Mouse (Mus musculus): Measurements from ENCODE around the gene Khnyn.

Khnyn gene

GRCm38 (mm10) chr14:55873242-55873713 is 11.5 kb upstream of the Khnyn start:
- no peak for DNase-seq (ENCODE audit: low spot score)

DNA sequence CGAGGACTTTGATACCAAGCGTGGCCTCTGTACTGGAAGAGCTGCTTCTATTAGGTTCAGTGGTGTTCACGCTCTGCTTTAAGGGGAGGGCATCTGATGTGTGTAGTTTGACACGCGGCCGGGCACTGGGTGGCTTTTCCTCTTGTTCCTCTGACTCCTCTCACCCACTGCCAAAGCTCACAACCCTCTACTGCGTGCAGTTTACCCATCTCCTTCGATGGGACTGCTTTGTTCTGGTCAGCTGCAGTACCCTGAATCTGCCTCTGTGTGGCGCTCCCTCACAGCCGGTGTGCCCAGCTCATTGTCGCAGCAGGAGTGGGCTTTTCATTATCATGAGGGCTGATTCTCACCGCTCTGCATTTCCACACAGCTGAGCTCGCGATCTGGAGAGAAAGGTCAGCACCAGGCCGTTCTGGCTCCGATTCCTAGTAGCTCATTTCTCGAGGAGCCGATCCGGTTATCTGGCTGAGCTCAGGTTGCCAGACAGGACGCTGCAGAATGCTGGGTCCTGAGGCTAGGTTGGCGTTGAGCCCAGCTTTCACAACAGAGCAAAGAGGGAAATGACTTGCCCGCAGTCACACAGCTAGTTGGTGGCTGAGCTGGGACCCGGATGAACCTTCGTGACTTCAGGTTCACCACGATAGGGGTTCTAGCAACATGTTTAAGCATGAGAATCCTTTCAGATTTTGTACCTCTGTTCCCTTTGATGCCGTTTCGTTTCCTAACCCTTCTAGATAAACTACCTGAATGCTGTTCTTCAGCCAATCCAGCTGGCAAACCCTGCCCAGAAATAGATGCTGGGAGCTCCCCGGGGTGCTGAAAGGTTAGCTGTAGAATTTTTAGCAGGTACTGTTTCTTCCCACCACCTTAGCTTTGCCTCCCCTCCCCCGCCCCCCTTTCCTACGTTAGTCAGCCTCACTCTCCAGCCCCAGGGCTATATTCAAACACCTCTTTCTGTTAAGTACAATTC is 10.7 kb upstream of the Khnyn start:
- peak; percentile 55 for DNase-seq (ENCODE audit: low spot score)

- no peak for DNase-seq (ENCODE audit: low spot score)
Measured at GRCm38 (mm10) chr14:55877469-55878315, 7.1 kb upstream of the Khnyn start.

GRCm38 (mm10) chr14:55878316-55878940 is 6.3 kb upstream of the Khnyn start:
- no peak for DNase-seq (ENCODE audit: low spot score)

GRCm38 (mm10) chr14:55879623-55880022 is 5.1 kb upstream of the Khnyn start:
- DNase-seq (ENCODE audit: low spot score): no peak

DNA sequence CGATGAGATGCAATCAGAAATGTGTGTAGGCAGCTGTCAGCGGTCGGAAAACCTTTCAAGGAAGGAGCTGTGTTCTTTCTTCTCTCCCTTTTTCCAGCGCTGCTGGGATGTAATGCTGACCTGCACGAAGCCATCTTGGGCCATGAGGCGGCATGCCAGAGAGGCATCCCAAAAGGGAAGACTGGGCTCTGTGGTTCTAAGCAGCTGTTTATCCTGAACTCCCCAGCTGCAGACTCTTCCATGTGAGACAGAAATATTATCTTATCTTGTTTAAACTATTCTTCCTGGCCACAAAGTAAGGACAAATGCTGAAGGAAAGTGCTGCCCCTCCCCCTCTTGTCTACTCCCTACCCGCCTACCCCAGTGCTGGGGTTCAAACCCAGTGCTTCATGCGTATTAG is 3.8 kb upstream of the Khnyn start:
- DNase-seq (ENCODE audit: low spot score): no peak

DNA sequence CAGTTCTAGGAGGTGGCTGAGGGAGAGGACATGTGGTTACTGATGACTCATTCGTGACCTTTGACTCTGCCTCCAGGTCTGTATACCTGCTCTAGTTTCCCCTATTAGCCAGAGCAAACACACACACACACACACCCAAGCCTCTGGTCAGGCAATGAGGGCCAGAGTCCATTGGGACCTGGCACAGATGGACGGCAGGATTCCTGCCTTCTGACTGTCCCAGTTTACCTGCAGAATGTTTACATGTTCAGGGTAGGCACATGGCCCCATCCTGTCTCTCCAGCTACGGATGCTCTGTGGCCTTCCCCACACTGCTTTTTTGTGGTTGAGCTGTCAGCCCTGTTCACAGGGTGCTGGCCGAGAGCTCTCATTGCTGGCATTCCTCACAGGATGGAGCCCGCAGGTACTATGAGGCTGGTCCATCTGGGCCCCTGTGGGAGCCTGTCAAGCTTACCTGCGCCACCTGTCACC is 2.5 kb upstream of the Khnyn start:
- no peak for DNase-seq (ENCODE audit: low spot score)

DNA sequence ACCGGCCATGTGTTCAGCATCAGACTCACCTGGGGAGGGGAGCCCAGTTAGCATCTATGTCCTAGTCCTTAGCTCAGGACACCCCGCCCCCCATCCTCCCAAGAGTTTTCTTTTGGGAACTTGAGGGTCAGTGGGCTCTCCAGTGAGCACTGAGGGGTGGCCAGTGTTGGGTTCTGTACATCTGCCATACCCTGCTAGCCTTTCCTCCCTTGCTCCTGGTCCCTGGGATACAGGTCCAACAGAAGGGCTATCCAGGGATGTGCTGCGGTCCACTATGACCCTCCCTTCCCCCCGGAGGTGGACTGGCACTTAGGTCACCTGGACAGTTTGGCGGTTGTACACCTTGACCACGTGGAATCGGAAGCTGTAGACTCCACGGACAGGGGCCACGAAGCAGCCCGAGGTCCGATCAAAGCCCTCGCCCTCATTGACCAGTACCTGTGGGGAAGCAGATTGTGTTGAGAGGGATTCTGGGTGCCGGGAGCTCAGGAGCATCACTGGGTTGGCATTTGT is 1.5 kb upstream of the Khnyn start:
- no peak for DNase-seq (ENCODE audit: low spot score)

GRCm38 (mm10) chr14:55883663-55884062 is 1.1 kb upstream of the Khnyn start:
- DNase-seq (ENCODE audit: low spot score): no peak

DNA sequence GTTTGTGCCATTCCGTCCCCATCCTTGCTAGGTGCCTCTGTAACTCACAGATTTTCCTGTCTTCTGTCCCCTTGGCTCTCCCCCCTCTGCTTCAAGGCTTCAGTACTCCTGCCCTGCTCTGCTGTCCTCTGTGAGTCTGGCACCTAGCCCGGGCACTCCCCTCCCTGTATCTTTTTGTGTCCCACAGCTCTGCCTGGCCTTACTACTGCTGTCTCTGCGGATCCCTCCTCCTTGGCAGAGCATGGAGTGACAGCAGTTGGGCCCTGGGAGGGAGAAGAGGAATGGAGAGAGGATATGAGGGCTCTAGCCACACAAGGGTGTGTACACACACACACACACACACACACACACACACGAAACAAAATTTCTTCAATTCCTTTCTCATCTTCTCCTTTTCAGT is 581 bp upstream of the Khnyn start, which contains the start of gene Cbln3:
Gene Cbln3, minus strand, starts transcription at position 227 of the 400 bp plus-strand sequence.
- DNase-seq (ENCODE audit: low spot score): no peak

DNA sequence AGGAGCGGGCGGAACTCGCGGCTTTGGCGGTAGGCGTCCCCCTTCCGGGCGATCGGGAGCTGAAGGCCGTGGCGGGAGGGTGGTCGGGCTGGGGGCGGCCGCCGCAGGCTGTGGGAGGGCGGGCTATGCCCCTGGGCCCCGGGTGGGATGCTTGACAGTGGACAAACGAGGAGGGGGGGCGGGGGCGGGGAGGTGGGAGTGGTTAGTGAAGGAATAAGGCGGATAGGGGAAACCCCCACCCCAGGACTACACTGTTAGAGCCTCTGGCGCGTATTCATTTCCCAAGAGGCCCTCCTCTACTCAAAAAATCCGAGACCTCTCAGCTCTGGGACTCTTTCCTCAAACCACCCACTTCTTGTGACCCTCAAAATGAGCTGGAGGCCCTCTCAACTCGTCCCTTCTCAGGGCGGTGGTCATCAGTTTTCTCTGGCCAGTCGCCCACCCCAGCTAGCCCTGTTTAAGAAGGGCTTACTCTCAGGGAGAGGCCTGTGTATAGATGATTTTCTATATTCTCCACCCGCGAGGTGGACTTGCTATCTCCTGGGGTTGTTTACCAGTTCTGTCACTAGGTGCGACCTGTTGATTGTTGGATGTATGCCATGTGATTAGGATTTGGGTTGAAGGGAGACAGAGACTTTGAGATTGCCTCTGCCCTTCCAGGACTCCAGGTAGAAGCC is 505 bp downstream of the Khnyn start:
- DNase-seq (ENCODE audit: low spot score): no peak

DNA sequence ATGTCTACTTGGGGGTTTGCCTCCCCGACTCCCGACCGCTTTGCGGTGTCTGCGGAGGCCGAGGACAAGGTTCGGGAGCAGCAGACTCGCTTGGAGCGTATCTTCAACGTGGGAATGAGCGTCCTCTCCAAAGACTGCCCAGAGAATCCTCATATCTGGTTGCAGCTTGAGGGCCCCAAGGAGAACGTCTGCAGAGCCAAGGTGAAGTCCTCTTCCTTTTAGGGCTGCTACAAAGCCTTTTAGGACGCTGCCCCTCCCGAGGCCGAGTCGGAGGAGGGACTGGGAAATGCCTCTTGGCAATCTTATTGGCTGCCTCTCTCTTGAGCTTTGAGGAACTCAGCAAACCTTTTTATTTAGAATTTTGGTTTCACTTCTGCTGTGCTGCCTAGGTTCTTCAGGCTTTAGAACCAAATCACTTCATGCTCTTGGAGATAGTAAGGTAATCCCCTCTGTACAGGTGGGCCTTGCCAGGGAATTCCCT is 1.1 kb downstream of the Khnyn start:
- no peak for DNase-seq (ENCODE audit: low spot score)

- DNase-seq (ENCODE audit: low spot score): no peak
Measured at GRCm38 (mm10) chr14:55886571-55887382, 2.0 kb downstream of the Khnyn start.

- DNase-seq (ENCODE audit: low spot score): no peak
Measured at GRCm38 (mm10) chr14:55897671-55898070, 12.9 kb downstream of the Khnyn start.

DNA sequence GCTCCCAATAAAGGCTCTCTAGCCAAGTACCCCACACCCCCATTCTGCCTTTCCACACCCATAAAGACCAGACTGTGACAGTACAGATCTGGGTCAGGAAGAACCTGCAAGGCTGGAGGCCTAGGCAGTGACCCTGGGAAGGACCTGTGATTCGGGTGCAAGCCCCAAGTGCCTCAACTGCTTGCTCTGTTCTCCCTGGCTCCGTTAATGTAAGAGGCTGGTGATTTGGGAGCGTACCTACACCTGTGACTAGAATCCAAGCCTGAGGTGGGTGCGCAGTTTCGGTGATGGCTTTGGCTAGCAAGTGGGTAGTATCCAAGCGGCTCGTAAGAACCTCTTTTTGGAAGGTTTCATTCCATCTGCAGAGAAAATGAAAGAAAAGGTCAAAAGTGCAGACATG is 14.2 kb downstream of the Khnyn start:
- no peak for DNase-seq (ENCODE audit: low spot score)

- DNase-seq (ENCODE audit: low spot score): peak; percentile 68
Measured at GRCm38 (mm10) chr14:55899701-55900413, 15.1 kb downstream of the Khnyn start, which contains the start of gene Sdr39u1. Gene Sdr39u1, minus strand, starts transcription at chr14:55900293.

DNA sequence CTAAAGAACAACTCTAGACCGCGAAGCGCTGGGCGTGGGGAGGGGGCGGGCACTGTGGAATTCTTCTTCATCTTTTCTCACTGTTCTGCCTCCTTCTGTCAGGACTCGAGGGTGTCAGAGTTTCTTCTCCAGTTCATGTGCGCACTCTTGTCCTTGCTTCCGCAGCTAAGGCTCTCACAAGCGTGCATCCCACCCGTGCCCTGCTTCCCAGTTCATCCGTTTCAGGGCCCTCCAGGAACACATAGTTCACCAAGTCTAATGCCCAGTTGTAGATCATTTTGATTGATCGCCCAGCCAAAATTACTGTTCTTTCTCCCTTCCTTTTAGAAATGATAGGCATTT is 15.6 kb downstream of the Khnyn start:
- DNase-seq (ENCODE audit: low spot score): no peak

- no peak for DNase-seq (ENCODE audit: low spot score)
Measured at GRCm38 (mm10) chr14:55905518-55905917, 20.8 kb downstream of the Khnyn start.

DNA sequence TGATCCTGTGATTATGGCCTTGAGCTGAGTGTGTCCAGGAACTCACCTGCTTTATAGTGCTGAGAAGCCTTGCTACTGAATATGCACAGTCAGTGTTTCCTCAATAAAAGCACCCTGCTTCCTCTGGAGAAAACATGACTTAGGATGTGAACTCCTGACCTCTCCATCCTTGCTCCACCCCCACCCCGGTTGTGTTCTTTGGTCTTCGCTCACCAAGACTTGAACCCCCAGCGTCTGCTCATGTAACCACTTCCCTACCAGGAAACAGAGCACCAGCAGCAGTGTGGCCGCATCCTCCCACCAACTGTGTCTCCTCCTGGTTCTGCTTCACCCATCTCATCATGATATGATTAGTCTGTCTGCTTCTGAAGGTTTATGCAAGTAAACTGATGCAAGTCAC is 28.7 kb downstream of the Khnyn start:
- no peak for DNase-seq (ENCODE audit: low spot score)
